Mouse (Mus musculus) spleen, postnatal 14 days (tissue): ENCODE results near the gene Cep83.
"Not testable (repeated sequence)": the region's sequence is repeated elsewhere in the genome, so short reads cannot be mapped to it uniquely, and the experiment has no call there.

Experiments used
- DNase-seq, 2 experiments: peaks; one replicate each; pipeline ENCODE4 v3.0.0; 2021 to 2022; ENCODE audit warnings: low spot score in 2 of 2

Gene Cep83

DNA sequence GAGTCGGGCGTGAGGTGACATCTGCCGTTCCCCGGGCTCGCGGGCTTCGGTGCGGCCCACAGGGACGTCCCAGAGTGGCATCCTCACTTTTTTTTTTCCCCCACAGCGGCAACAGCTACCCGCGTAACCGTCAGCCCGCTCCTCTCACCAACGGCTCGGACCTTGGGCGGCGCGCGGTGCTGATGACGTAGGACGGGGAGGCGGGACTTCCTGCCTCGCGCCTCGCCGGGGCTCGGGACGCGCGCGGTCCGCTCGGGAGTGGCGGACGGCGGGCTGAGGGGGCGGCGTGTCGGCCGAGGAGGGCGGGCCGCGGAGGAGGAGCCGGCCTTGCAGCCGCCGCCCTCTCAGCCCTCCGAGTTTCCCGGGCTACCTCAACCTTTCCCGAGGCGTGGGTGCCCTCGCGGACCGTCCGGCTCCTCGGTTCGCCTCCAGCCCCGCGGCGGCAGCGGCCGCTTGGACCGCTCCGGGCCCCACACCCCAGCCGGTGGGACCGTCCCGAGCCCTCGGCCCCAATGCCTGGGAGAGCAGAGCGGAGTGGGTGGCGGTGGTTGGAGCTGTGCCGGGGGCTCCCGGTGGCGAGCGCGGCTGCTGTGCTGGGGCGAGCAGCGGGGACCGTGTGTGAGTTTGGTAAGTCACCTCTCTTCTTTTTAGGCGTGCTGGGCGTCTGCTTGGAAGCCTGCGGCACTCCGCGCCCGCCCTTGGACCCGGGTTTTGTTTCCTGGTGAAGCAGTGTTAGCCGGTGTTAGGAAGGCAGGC lies at the start of gene Cep83:
Gene Cep83, plus strand, starts transcription at position 235 of the 756 bp plus-strand sequence.
- DNase-seq: peak; percentile 92 to 96

DNA sequence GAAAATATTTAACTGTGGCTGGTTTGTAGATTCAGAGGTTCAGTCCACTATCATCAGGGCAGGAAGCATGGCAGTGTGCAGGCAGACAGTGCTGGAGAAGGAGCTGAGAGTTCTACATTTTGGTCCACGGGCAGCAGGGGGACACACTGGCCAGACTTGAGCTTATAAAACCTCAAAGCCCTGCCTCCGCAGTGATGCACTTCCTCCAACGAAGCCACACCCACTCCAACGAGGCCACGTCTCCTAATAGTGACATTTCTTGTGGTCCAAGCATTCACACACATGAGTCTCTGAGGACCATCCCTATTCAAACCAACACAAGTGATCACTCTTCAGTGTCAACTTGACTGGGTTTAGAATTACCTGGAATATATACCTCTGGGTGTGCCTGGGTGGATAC lies 49.2 kb upstream of the Cep83 start:
- no peak for DNase-seq

DNA sequence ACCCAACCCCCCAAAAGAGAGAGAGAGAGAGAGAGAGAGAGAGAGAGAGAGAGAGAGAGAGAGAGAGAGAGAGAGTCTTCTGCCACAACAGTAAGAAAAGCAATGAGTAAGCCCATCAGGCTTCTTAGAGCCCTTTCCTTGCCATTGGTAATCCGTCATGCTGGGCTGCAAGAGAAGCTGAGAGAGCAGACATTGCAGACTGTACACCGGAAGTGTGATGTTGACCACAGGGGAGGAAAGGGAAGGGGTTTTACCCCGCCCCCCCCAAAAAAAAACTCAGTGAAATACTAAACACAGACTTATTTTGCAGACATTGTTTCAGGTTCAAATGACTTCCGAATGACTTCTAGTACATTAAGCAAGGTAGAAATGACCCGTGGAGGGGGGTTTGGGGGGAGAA lies 48.4 kb upstream of the Cep83 start:
- DNase-seq: no peak

DNA sequence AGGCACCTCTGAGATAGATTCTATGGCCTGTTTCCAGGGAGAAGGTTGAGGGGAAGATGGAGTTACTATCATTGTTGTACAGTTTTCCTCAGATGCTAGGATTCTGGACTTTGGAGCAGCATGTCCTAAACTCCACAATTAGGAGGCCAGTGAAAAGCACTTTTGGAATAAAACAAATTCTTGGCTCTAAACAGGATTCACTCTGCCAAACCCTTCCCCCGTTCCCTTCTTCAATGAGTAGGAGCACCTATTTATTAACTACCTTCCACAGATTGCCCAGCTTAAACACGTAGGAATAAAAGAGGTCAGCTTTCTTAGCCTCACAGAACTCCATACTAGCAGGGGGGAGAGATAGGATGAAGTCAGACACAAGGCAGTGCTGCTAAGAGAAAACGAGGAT lies 24.4 kb upstream of the Cep83 start:
- no peak for DNase-seq

DNA sequence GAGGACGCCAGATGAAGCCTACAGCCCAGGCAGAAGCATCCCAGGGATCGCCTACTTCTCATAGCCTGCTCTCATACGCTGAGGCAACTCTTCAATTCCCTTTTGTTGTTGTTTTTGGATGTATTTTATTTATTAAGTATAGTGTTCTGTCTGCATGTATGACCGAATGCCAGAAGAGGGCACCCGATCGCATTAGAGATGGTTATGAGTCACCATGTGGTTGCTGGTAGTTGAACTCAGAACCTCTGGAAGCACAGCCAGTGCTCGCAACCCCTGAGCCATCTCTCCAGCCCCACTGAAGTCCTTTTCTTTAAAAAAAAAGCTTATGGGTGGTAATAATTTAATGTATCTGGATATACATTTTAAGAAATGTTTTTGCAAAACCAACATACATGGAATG lies 24.0 kb upstream of the Cep83 start:
- DNase-seq: no peak

DNA sequence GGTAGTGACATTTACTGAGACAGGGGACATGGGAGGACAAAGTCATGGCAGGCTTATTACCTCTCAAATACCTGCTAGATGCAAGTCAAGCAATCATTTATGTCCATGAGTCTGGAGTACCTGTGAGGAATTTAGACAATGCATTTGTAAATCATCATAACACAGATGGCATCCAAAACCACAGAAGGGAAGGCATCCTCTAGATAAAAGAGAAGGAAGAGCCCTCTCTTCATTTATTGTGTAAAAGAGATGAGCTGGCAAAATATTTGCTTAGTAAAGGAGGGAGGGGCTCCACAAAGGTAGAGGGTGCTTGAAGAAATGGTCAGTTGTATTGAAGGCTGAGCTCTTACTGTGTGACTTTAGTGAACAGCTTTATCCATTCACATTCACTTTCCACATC lies 20.3 kb upstream of the Cep83 start:
- DNase-seq: no peak

DNA sequence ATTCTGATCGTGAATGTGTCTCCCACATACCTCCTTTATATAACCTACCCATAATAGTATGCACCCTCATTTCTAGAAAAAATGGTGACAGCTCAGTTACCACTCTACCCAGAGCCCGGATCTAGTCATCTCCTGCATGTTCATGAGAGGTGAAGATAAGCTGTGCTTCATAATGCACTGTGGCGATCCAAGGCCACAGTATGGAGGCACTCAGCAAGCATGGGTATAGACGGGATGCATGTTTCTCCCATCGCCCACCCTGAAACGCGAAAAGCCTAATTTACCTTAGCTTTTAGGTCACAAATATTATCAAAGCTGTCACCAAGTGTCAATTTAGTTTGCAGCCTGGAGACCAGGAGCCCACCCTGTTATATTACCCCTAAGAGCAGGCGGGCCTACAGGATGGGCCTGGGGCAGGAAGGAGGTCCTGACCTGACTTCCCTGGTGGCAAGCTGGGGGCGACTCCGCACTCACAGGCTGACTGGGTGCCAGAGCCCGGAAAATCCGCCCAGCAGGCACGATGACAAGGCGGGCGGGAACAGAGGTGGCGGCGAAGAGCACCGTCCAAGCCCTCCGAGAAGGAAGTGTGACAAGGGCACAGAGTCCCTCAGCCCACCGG lies 544 bp upstream of the Cep83 start:
- DNase-seq: no peak

DNA sequence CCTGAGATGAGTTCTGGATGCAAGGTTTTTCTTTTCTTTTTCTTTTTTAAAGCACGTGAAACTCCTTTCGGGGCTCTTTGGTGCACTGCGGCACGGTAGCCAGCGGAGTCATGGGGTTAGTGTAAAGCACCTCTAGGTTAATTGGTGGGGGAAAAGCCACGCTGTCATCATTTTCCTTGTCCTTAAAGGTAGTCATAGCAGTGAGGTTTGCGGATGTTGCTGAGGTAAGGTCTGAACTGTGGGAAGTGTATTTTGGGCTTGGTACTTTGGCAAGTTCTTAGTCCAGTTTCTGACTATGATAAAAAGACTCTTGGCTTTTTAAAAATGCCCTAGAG lies 689 bp downstream of the Cep83 start:
- DNase-seq: no peak

DNA sequence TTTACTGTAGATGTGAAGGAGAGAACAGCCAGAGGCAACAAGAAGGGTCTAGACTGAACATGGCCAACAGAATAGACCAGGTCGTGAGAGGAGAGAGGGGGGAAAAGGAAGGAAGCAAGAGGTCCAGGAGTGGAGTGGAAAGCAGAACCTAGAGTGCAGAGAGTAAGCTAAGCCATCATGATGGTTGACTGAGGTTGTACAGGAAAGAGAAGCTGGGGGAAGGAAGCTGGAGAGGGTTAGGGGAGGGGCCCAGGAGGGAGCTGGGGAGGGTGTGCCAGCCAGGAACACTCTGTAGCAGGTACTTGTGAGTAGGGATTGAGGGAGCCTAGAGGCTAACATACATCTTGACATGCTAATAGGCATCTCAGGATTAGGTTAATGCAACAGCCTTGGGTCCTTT lies 1.9 kb downstream of the Cep83 start:
- no peak for DNase-seq

DNA sequence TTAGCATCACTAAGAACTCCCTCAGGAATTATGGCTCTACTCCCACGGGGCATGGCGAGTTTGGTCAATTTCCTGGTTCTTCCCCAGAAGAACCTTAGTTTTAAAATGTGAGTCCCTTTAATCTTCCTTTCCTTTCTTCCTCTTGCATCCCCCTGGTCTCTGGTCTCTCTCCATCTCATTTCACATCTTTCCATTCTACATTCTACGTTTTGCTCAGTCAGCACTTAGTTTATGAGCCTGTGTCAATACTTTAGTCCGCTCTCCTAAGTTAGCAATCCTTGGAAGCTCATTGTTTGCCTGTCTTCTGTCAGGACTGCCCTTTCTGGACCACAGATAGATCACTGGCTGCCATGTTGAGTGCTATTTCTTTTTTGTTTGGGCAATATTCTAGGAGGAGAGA lies 3.7 kb downstream of the Cep83 start:
- no peak for DNase-seq

DNA sequence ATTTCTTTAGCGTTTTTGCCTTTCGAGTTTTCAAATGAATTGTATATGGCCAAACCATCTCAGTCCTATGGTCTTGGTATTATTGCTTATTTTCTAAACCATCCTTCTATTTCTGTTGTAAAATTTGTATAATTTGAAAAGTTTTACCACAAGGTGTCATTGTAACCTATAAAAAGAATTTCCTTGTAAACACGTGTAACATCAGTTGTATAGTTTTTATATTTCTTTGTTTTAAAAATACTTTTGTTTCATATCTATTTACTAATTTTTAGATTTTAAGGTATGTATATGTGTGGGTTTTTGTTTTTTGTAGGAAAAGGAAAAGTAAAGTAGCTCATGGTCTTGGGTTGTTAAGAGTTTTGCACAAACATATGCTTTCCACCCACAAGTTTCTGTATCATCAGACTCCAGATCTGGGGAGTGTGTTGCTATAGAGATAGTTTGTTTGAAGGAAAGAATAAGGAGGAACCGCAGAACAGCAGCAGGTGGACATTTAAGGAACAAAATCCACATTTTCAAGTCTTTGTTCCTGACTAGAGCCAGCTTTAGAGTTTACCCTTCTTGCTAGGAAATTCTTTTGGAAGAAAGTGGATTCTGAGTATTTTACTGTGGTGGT lies 17.3 kb downstream of the Cep83 start:
- DNase-seq: no peak

DNA sequence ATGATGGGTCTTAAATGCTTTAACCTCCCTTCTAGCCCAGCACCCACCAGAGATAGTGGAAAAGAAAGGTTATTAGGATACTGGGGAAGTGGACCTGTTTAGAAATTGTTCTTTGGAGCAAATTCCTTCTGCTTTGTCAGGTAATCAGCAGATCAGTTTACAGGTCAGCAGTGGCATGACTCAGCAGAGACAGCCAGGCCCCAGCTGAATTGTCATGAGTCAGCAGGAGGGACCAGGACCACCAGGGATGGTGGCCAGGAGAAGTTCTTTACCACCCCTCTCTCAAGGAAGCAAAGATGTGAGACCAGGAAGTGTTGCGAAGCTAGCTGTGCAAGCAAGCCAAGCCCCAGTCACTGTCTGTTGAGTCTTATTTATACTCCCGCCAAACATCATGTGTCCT lies 18.2 kb downstream of the Cep83 start:
- no peak for DNase-seq

DNA sequence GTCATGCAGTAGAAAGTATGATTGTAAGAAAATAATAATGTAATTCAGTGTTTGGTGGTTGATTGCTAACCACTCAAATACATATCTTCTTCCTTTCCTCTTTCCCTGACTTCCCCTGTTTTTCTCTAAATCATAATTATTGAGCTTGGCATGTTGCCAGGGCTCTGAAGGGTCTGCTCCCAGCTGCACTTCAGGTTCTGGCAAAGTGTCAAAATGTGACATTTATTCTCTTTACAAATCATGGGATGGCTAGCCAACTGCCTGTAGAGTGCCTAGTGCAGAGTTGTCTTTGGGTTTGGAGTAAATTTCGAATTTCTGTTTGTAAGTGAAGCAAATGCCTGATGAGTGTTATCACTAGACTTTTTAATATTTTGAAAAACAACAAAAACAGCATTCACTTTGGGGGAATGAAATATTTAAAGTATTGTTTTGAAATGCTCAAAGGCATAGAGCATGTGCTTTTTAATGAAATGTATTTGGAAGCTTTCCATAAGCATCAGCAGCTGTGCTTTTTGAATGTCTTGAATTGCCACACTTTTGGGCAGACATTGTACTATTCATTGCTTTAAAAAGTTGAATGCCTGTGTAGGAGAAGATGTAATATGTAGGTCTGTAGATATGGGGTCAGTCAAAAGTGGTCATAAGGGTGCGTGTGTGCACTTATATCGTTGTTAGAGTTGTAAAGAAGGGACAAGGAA lies 21.3 kb downstream of the Cep83 start:
- DNase-seq: no peak

DNA sequence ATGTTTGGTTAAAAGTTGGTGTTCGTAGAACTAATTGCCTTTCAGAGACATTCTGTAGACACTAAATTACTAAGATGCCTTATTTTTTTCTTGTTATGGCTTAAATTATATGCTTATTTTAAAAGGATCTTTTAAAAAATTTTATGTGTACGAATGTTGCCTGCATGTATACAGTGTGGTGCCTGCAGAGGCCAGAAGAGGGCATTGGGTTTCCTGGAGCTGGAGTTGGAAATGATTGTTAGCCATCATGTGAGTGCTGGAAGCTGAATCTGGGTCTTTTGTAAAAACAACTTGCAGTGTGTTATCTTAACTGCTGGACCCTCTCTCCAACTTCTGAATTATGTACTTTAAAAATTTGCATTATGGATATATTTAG lies 21.9 kb downstream of the Cep83 start:
- DNase-seq: no peak

DNA sequence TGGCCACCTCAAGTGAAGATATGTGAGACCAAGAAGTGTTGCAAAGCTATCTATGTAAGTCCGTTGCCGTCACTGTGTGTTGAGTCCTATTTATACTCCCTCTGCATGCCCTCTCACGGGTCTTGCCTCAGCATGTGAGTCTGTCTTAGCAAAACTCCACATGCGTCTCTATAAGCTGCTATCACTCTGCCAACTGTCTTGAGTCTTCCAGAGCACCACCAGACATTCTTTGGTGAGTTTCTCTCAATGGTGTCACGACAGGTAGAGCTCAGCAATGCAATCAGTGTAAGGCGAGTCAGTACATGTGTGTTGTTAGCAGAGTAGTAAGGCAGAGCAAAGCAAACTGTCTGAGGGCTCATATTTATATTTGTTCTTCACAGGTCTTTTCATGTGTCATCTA lies 31.8 kb downstream of the Cep83 start:
- DNase-seq: no peak

DNA sequence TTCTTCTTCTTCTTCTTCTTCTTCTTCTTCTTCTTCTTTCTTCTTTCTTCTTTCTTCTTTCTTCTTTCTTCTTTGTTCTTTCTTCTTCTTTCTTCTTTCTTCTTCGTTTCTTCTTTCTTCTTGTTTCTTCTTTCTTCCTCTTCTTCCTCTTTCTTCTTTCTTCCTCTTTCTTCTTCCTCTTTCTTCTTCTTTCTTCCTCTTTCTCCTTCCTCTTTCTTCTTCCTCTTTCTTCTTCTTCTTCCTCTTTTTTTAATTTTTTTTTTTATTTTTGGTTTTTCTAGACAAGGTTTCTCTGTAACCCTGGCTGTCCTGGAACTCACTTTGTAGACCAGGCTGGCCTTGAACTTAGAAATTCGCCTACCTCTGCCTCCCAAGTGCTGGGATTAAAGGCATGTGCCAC lies 39.6 kb downstream of the Cep83 start:
- DNase-seq: not testable (repeated sequence)

DNA sequence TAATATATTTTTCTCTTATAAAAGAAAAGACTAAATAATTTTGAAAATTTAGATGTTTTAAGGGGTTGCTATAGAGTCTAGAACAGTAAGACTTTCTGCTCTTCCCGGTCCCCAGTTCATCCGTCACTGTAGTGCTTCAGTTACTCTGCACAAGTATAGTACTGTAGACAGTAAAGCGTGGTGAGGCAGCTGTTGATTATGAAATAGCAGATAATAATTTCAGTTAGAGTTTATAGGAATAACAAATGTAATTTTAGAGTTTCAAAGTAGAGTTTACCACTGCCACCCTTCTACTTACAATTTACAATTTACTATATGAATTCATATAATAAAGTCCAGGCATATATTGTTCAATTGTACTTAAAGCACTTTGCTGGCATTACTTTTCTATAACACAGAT lies 42.0 kb downstream of the Cep83 start:
- DNase-seq: no peak

DNA sequence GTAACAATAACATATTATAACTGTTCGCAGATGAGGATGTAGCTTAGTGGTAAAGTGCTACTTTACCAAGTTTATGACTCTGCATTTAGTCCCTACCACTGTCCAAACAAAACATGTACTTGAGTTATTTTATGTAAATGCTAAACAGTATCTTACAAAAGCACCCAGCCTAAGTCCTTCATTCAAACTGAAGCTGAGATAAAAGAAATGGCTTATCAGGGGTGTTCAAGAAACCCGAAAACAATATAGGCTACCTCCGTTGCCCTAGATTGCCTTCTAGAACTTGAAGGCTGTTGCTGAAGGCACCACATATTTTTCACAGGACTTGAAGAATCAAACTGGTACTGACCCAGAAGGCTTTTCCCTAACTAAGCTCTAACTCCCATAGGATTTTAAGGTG lies 46.4 kb downstream of the Cep83 start:
- DNase-seq: no peak

DNA sequence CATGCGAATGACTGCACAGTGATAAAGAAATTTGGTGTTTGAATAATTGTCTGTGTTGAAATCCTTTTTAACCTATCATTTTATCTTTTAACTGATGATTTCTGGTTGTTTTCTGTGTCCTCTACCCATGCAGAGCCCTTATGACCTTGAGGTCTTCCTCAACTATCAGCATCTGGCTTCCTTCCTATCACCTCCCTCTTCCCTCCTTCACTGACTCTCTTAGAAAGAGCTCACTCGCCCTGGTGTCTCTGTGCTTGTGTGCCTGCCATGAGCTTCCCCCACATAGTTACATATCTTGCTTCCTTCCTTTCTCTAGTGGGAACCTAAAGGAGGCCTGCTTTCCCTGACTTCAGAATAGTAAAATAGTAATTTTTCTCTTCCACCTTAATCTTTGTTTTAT lies 51.8 kb downstream of the Cep83 start:
- DNase-seq: no peak

DNA sequence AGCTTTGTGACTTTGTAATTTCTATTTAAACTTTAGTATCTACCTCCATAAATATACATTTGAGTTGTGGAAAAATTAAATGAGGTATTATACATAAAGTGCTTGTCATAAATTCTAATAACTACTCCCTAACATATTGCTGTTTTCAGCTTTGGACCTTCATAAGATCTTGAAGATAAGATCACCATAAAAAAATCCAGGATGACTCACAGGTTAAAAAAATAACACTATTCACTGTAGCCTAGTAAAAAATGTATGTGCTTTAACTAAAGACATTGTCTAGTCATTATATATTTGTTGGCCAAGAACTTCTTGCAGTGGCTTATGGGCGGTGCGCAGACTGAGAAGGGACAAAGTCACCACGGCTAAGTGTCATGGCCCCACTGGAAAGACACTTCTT lies 53.0 kb downstream of the Cep83 start:
- DNase-seq: no peak

DNA sequence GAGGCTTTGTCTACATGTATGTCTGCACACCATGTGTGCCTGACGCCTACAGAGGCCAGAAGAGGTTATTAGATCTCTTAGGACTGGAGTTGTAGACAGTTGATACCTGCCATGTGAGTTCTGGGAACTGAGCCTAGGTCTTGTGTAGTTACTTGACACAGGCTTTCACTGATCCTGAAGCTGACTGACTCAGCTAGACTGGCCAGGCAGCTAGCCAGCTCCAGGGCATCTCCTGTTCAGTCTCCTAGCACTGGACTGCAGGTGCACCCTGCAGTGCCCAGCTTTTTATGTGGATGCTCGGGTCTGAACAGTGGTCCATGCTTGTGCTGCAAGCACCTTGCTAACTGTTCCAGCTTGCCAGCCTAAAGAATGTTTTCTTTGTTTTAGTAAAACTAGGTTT lies 58.6 kb downstream of the Cep83 start:
- no peak for DNase-seq

DNA sequence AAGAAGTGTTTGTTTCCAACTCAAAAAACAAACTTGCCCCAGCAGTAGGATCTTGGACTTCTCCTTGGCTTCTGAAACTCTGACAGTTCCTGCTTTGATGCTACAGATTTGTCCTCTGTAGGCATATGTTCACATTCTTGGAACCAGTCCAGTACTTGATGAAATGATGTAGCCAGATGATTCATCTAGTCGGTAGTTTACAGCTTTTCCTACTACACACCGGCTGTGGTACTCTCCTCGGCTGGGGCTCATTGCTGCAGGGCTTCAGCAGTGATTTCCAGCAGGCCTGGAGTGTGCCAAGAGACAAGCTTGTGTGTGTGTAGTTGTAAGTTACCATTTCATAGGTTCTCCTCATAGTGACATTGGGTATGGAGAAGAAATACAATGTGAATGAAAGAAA lies 83.0 kb downstream of the Cep83 start:
- no peak for DNase-seq

DNA sequence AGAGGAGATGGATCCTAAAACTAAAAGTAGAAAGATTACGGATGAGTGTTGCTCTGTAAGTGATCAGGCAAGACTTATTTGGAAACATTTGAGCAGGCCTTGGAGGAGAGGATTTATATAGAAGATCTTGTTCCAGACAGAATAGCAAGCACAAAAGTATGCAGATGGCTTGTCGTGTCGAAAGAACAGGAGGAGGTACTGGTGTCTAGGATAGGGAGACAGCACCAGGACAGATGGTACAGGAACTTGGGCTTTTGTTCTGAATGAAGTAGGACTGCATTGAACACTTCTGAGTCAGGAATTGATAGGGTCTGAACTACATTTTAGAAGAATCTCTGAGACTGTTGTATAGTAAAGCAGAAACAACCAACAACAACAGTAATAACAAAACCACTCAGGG lies 89.1 kb downstream of the Cep83 start:
- DNase-seq: no peak
